Mouse (Mus musculus) regulatory T cell (primary cell): Measurements from ENCODE around the gene Gtf2a2.

Experiments
- in situ Hi-C: fragments of 300-600 bp; cut with MboI, MseI; formaldehyde crosslinking; loops from one replicate; pipeline ENCODE4 v1.15.1; 2025; ENCODE audit warnings: high pct_unique_total_duplicates

The Gtf2a2 gene

GRCm38 (mm10) chr9:70018879-70019278, 6.5 kb downstream of the Gtf2a2 start:
- in situ Hi-C loops, result no loop called here

GRCm38 (mm10) chr9:70021610-70022009, 9.3 kb downstream of the Gtf2a2 start:
- in situ Hi-C loops, result loop anchor here (10.0 kb wide), 1 partner anchor 373 kb away; no protein-coding TSS in a partner anchor

DNA sequence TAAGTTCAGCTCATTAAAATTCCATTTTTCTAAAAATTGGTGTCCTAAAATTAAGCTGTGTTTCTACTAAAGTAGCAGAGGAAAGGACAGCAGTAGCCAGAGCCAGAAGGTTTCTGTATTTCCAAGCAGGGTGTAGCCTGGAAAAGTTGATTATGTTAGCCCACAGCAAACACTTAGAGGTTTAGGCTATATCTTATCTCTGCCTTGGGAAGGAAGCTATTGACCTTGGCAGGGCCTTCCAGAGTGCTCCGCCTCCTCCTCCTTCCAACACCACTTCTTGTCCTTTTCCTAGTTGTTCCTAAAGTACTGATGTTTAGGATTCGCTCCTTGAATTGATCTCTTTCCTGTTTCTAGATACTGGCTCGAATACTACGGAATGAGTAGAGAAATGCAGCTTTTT, 9.7 kb downstream of the Gtf2a2 start:
- in situ Hi-C loops, result loop anchor here (10.0 kb wide), 1 partner anchor 373 kb away; no protein-coding TSS in a partner anchor

DNA sequence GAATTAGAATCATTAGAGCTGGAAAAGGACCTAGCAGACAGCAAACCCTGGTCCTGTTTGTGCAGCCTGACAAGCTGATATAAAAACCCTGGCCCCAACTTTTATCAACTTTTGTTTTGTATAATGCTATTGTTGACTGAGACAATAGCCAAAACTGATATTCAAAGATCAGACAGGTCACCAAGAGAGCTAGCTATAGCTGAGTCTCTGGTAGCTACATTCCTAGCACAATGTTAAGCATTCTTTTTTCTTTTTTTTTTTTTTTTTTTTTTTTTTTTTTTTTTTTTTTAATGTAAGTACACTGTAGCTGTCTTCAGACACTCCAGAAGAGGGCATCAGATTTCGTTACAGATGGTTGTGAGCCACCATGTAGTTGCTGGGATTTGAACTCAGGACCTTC, 11.3 kb downstream of the Gtf2a2 start:
- in situ Hi-C loops, result loop anchor here (10.0 kb wide), 1 partner anchor 371 kb away; no protein-coding TSS in a partner anchor

DNA sequence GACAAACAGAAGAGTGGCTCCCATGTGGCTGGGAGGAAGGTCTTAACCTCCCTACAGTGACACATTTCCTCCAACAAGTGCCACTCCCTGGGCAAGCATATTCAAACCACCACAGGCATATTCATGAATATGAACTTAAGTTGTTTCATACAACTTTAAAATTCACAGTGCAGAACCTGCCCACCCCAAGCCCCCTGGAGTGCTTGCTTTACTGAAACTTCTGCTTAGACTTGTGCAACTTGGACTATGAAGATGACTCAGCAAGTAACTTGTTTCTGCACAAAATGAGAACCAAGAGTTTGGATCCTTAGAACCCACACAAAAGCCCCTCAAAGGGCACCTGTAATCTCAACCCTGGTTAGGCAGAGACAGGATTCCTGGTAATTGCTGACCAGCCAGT, 12.3 kb downstream of the Gtf2a2 start:
- in situ Hi-C loops, result loop anchor here (5.0 to 10.0 kb wide), 2 partner anchors 53 to 370 kb away; no protein-coding TSS in a partner anchor

DNA sequence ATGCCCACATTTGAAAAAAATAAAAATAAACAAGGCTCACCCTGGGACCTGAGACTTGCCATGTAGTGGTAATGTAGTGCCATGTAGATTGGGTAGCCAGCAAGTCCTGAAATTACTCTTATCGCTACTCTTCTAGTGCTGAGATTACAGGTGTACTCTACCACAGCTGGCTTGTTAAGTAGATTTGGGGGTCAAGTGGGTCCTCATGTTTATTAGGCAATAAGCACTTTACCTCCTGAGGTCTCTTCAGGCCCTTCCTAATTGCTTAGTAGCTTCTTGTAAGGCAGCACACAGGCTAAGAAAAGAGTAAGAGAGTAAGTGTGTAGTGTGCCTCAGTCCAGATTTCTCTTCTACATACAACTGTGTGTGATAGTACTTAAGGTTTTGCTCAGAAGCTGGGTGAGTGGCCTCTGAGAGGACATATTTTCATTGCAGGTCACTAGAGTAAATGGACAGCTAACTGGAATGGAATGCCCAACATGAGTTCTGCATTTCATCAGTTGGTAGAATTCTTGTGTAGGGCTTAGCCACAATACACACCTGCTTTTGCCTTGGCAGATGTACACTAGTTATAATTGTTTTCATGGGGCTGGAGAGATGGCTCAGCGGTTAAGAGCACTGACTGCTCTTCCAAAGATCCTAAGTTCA, 13.1 kb downstream of the Gtf2a2 start:
- in situ Hi-C loops, result loop anchor here (5.0 to 10.0 kb wide), 2 partner anchors 52 to 369 kb away; no protein-coding TSS in a partner anchor

- in situ Hi-C loops, result no loop called here
Measured at GRCm38 (mm10) chr9:70032167-70032566, 19.8 kb downstream of the Gtf2a2 start.

DNA sequence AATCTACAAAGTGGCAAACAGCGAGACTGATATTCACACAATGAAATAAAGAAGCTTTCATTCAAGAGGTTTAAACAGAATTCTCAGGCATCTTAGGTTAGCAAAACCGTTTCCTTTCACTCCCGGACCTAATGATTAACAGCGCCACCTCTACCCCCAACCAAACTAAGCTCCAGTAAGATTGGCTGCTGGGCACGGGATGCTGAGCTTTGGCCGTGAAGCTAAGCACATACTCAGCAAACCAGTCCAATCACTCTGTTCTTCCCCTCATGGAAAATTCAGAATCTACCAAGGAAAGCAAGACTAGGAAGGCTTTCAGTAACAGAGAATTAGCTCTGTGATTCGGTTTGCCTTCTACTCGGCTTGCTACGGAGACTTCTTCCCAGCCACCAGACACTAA, 20.7 kb downstream of the Gtf2a2 start:
- in situ Hi-C loops, result no loop called here

- in situ Hi-C loops, result no loop called here
Measured at GRCm38 (mm10) chr9:70034702-70035101, 22.4 kb downstream of the Gtf2a2 start.

DNA sequence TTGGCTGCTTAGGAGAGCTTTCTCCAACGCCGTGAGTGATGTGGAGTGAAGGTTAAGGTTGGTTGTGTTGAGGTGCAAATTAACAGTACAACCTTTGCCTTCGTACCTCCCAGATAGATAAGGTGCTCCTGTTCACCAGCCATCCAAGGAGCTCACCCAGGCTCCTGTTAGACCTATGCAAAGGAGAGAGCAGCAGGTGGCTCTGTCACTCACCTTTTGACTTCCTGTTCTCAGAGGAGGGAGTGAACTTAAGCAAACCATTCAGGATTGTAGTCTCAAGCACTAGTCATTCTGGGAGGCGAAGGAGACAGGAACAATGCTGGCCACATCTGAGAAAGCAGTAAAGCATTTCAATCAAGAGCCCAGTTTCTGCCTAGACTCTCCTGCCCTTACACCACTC, 24.3 kb downstream of the Gtf2a2 start:
- in situ Hi-C loops, result no loop called here

DNA sequence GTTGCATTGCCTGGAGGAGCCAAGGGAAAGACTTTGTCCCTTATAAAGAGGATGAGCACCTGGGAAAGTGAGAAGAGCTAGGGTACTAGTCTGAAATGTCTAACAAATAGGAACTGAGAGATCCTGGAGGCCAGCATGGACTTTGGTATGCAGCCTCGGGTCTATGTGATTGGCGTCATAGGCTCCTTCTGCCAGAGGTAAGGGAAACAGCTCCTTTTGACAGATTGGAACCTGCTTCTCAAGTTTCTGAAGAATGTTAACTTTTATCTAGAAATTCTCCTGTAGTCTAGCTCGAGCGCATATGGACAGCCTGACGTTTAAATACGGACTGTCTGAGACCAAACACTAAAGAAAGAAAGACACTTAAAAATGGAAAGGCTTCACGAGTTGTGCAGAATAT, 25.6 kb downstream of the Gtf2a2 start, which contains the start of gene Gcnt3:
Gene Gcnt3 (minus strand): TSS at position 101 of the 400 bp plus-strand sequence.
- in situ Hi-C loops, result no loop called here

- in situ Hi-C loops, result no loop called here
Measured at GRCm38 (mm10) chr9:70039597-70040385, 27.4 kb downstream of the Gtf2a2 start.

GRCm38 (mm10) chr9:70040570-70040969, 28.2 kb downstream of the Gtf2a2 start:
- in situ Hi-C loops, result no loop called here

DNA sequence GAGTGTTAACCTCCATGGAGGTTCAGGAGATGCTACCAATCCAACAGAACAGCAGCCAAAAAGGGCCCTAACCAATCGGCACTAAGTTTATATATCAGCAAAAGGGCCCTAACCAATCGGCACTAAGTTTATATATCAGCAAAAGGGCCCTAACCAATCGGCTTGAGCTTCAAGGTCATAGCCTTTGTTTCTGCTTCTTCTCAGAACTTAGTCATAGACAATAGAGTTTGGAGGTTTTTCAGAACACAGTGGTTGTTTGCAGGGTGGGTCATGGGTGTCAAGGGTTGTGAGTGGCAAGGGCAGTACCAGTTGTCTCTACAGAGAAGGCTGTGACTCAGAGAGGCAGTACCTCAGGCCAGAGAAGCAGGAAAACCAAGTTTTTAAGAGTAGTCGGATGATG, 29.8 kb downstream of the Gtf2a2 start:
- in situ Hi-C loops, result no loop called here

- in situ Hi-C loops, result no loop called here
Measured at GRCm38 (mm10) chr9:70042935-70043334, 30.6 kb downstream of the Gtf2a2 start.

GRCm38 (mm10) chr9:70044865-70045264, 32.5 kb downstream of the Gtf2a2 start:
- in situ Hi-C loops, result no loop called here

DNA sequence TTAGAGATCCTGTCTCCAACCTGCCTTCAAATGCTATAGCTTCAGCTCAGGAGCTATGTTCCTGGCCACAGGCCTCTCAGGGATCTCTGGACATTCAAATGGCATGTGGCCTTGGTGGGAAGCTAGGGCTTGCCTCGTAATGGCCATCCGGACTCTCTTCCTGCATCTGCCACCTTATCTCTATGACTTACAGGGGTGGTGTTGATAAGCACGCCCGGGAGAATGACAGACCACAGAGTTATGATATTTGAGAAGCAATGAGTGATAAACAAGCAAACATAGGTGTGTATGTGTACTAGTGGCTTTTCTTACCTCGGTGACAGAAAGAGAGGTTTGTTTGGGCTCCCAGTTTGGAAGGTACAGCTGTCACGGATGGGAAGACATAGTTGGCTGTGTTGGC, 33.9 kb downstream of the Gtf2a2 start:
- in situ Hi-C loops, result no loop called here

- in situ Hi-C loops, result no loop called here
Measured at GRCm38 (mm10) chr9:70047839-70048238, 35.5 kb downstream of the Gtf2a2 start.

GRCm38 (mm10) chr9:70048280-70048679, 35.9 kb downstream of the Gtf2a2 start:
- in situ Hi-C loops, result no loop called here

- in situ Hi-C loops, result no loop called here
Measured at GRCm38 (mm10) chr9:70048751-70049415, 36.5 kb downstream of the Gtf2a2 start.

GRCm38 (mm10) chr9:70049416-70049783, 37.0 kb downstream of the Gtf2a2 start:
- in situ Hi-C loops, result no loop called here

GRCm38 (mm10) chr9:70049839-70050238, 37.5 kb downstream of the Gtf2a2 start:
- in situ Hi-C loops, result no loop called here
